Comparison of ENCODE assay signal across 20 mouse cellular contexts in genomic region chr10:33088403-33088802, GRCm38 (mm10). TPM values are rescaled to one million over a fixed set of nuclear protein-coding genes. Genes with fewer than 3 reads are reported as not detected.
DNase-seq lines count a peak whose midpoint lies in the region; ATAC-seq and TF ChIP-seq lines count a peak whose summit lies in the region.
"Had no signal": no experiment of that assay in that cellular context is flagged by ENCODE, and none has a peak within 500 bp of the region (broad histone marks: within the 10 kb centered on the region; RNA-seq: fewer than 3 reads in every experiment).

No protein-coding gene starts in this region.

- no peaks in the 10 kb centered on the region for H3K27me3 ChIP-seq in embryonic facial prominence, embryonic 14.5 days (replicated peaks; ENCODE audit: control insufficient read depth, insufficient read depth, low read length)
- no peaks in the 10 kb centered on the region for H3K27me3 ChIP-seq in embryonic facial prominence, embryonic 10.5 days (replicated peaks; ENCODE audit: low read depth, poor library complexity, severe bottlenecking)
- no peaks in the 10 kb centered on the region for H3K27me3 ChIP-seq in midbrain, embryonic 13.5 days
- no peaks in the 10 kb centered on the region for H3K27me3 ChIP-seq in midbrain, embryonic 10.5 days (ENCODE audit: low read depth, poor library complexity, severe bottlenecking)
- no peaks in the 10 kb centered on the region for H3K27me3 ChIP-seq in midbrain, embryonic 16.5 days (ENCODE audit: control insufficient read depth, insufficient read depth, low read depth, low read length)
- no peaks in the 10 kb centered on the region for H3K27me3 ChIP-seq in liver, postnatal 0 days (ENCODE audit: insufficient read depth, low read length)
- H3K27me3 ChIP-seq: liver, embryonic 15.5 days; midbrain, embryonic 12.5 days had no signal

- no peak for TF ChIP-seq CTCF in liver, postnatal 0 days (IDR thresholded peaks at IDR 0.05; ENCODE audit: low read depth)

- no peak for ATAC-seq in embryonic facial prominence, embryonic 14.5 days (ENCODE audit: low read depth)
- peak; percentile 62; the same call in 1 of the 2 replicates for ATAC-seq in midbrain, embryonic 13.5 days
- ATAC-seq in midbrain, embryonic 16.5 days = peak; percentile 87
- no peak for ATAC-seq in cerebellum, adult (ENCODE audit: insufficient number of reproducible peaks, low FRiP score, low TSS enrichment)
- ATAC-seq in liver, postnatal 0 days = no peak
- ATAC-seq: forebrain, embryonic 16.5 days; intestine, postnatal 0 days had no signal

- peak; percentile 8 for DNase-seq in embryonic facial prominence, embryonic 14.5 days (ENCODE audit: low spot score)
- no peak for DNase-seq in embryonic facial prominence, embryonic 10.5 days (ENCODE audit: low spot score)
- DNase-seq in midbrain, embryonic 10.5 days (ENCODE audit: low spot score) = no peak
- peak; percentile 59 for DNase-seq in R1 (ENCODE audit: low read depth, low spot score)
- DNase-seq in liver, postnatal 0 days = no peak
- DNase-seq: adrenal gland, postnatal 10 days; cerebellum, adult 9-10 months; kidney, postnatal 4 days; liver; lung, postnatal 4 days had no signal

- H3K4me2 ChIP-seq in embryonic facial prominence, embryonic 14.5 days (ENCODE audit: low read depth, low read length) = no peak overlapping the region
- no peak overlapping the region for H3K4me2 ChIP-seq in midbrain, embryonic 13.5 days (replicated peaks)
- no peak overlapping the region for H3K4me2 ChIP-seq in midbrain, embryonic 16.5 days (ENCODE audit: low read length)
- no peak overlapping the region for H3K4me2 ChIP-seq in liver, postnatal 0 days (ENCODE audit: low read depth, low read length)
- H3K4me2 ChIP-seq: liver, embryonic 15.5 days; midbrain, embryonic 12.5 days had no signal

- no peak for TF ChIP-seq EP300 in liver, postnatal 0 days (IDR thresholded peaks at IDR 0.05; ENCODE audit: low read depth)

- no peaks in the 10 kb centered on the region for H3K4me1 ChIP-seq in embryonic facial prominence, embryonic 14.5 days (ENCODE audit: control insufficient read depth, insufficient read depth, low read length)
- H3K4me1 ChIP-seq in embryonic facial prominence, embryonic 10.5 days = no peaks in the 10 kb centered on the region
- no peaks in the 10 kb centered on the region for H3K4me1 ChIP-seq in midbrain, embryonic 13.5 days (replicated peaks)
- H3K4me1 ChIP-seq in midbrain, embryonic 10.5 days = no peaks in the 10 kb centered on the region
- H3K4me1 ChIP-seq in midbrain, embryonic 16.5 days (ENCODE audit: control insufficient read depth, insufficient read depth, low read length) = no peaks in the 10 kb centered on the region
- no peaks in the 10 kb centered on the region for H3K4me1 ChIP-seq in liver, postnatal 0 days (ENCODE audit: insufficient read depth)
- H3K4me1 ChIP-seq: hindbrain, embryonic 10.5 days; liver, embryonic 15.5 days; midbrain, embryonic 12.5 days had no signal

- no peak overlapping the region for H3K4me3 ChIP-seq in embryonic facial prominence, embryonic 14.5 days (ENCODE audit: low read depth, low read length)
- H3K4me3 ChIP-seq in embryonic facial prominence, embryonic 10.5 days = no peak overlapping the region
- no peak overlapping the region for H3K4me3 ChIP-seq in midbrain, embryonic 13.5 days (replicated peaks)
- no peak overlapping the region for H3K4me3 ChIP-seq in midbrain, embryonic 10.5 days
- H3K4me3 ChIP-seq in midbrain, embryonic 16.5 days (ENCODE audit: low read depth, low read length) = no peak overlapping the region
- no peak overlapping the region for H3K4me3 ChIP-seq in liver, postnatal 0 days (ENCODE audit: low read depth, low read length)
- H3K4me3 ChIP-seq: heart, embryonic 10.5 days; hindbrain, embryonic 10.5 days; liver, embryonic 15.5 days; midbrain, embryonic 12.5 days had no signal

- H3K36me3 ChIP-seq in embryonic facial prominence, embryonic 14.5 days (ENCODE audit: control insufficient read depth, insufficient read depth, low read length) = no peaks in the 10 kb centered on the region
- H3K36me3 ChIP-seq in embryonic facial prominence, embryonic 10.5 days (replicated peaks) = no peaks in the 10 kb centered on the region
- no peaks in the 10 kb centered on the region for H3K36me3 ChIP-seq in midbrain, embryonic 13.5 days
- no peaks in the 10 kb centered on the region for H3K36me3 ChIP-seq in midbrain, embryonic 10.5 days
- no peaks in the 10 kb centered on the region for H3K36me3 ChIP-seq in midbrain, embryonic 16.5 days (ENCODE audit: control insufficient read depth, insufficient read depth, low read length)
- no peaks in the 10 kb centered on the region for H3K36me3 ChIP-seq in liver, postnatal 0 days (replicated peaks; ENCODE audit: insufficient read depth, low read length)
- H3K36me3 ChIP-seq: heart, embryonic 10.5 days; hindbrain, embryonic 10.5 days; liver, embryonic 15.5 days; midbrain, embryonic 12.5 days had no signal

- no peaks in the 10 kb centered on the region for H3K9me3 ChIP-seq in embryonic facial prominence, embryonic 14.5 days (ENCODE audit: control insufficient read depth, low read length)
- no peaks in the 10 kb centered on the region for H3K9me3 ChIP-seq in embryonic facial prominence, embryonic 10.5 days
- H3K9me3 ChIP-seq in midbrain, embryonic 13.5 days = no peaks in the 10 kb centered on the region
- H3K9me3 ChIP-seq in midbrain, embryonic 10.5 days (replicated peaks) = no peaks in the 10 kb centered on the region
- H3K9me3 ChIP-seq in midbrain, embryonic 16.5 days (replicated peaks; ENCODE audit: control insufficient read depth, low read length, poor library complexity, severe bottlenecking) = no peaks in the 10 kb centered on the region
- no peaks in the 10 kb centered on the region; the same call in 1 of the 2 replicates for H3K9me3 ChIP-seq in liver, postnatal 0 days (ENCODE audit: low read length)
- H3K9me3 ChIP-seq: heart, embryonic 10.5 days; hindbrain, embryonic 10.5 days; liver, embryonic 15.5 days; midbrain, embryonic 12.5 days had no signal

- H3K9ac ChIP-seq in embryonic facial prominence, embryonic 14.5 days (ENCODE audit: low read depth, low read length) = no peak overlapping the region
- H3K9ac ChIP-seq in midbrain, embryonic 13.5 days (replicated peaks) = no peak overlapping the region
- no peak overlapping the region for H3K9ac ChIP-seq in midbrain, embryonic 16.5 days (ENCODE audit: low read depth, low read length)
- no peak overlapping the region for H3K9ac ChIP-seq in liver, postnatal 0 days (replicated peaks)
- H3K9ac ChIP-seq: liver, embryonic 15.5 days; midbrain, embryonic 12.5 days had no signal

- no peak overlapping the region for H3K27ac ChIP-seq in embryonic facial prominence, embryonic 14.5 days (replicated peaks; ENCODE audit: low read depth, low read length)
- H3K27ac ChIP-seq in embryonic facial prominence, embryonic 10.5 days (replicated peaks) = no peak overlapping the region
- no peak overlapping the region for H3K27ac ChIP-seq in midbrain, embryonic 13.5 days
- no peak overlapping the region for H3K27ac ChIP-seq in midbrain, embryonic 10.5 days (replicated peaks)
- H3K27ac ChIP-seq in midbrain, embryonic 16.5 days (ENCODE audit: low read length) = no peak overlapping the region
- H3K27ac ChIP-seq in liver, postnatal 0 days (ENCODE audit: low read depth) = no peak overlapping the region
- H3K27ac ChIP-seq: heart, embryonic 10.5 days; hindbrain, embryonic 10.5 days; liver, embryonic 15.5 days; midbrain, embryonic 12.5 days had no signal

RNA-seq across cellular contexts. Expression of gene Trdn, which starts 8.0 kb away (rescaled TPM):
- 27.5 and 38.4 TPM in 2 replicates for polyA plus RNA-seq in embryonic facial prominence, embryonic 14.5 days (2014; fragmentation: Nextera tagmentation; extraction: Ambion mirVana)
- polyA plus RNA-seq in embryonic facial prominence, embryonic 10.5 days (2016; fragmentation: Nextera tagmentation; extraction: Ambion mirVana) = not detected in 2 replicates
- 0.12 TPM in 1 of 2 replicates, not detected in the other for polyA plus RNA-seq in midbrain, embryonic 13.5 days (2015; fragmentation: Nextera tagmentation; extraction: Ambion mirVana)
- polyA plus RNA-seq in midbrain, embryonic 10.5 days (2016; fragmentation: Nextera tagmentation; extraction: Ambion mirVana) = not detected in 2 replicates
- polyA plus RNA-seq in midbrain, embryonic 16.5 days (2015; fragmentation: Nextera tagmentation; extraction: Ambion mirVana) = 0.13 TPM in 1 of 2 replicates, not detected in the other
- 0.41 and 4.5 TPM in 2 replicates for polyA plus RNA-seq in liver, postnatal 0 days (2015; fragmentation: Nextera tagmentation; extraction: Ambion mirVana)
- polyA plus RNA-seq: hindbrain, embryonic 10.5 days; kidney, embryonic 14.5 days had no signal

Comparison
In these comparisons a context has a peak if more than half of its experiments do, and no peak if none do; other contexts are left out.
1. DNase-seq: peak in embryonic facial prominence, embryonic 14.5 days (single experiment) and R1 (single experiment); none in embryonic facial prominence, embryonic 10.5 days (single experiment), midbrain, embryonic 10.5 days (single experiment) and liver, postnatal 0 days (single experiment).
2. ATAC-seq: peak in midbrain, embryonic 13.5 days (single experiment) and midbrain, embryonic 16.5 days (single experiment); none in embryonic facial prominence, embryonic 14.5 days (single experiment), cerebellum, adult (single experiment) and liver, postnatal 0 days (single experiment).